Mouse (Mus musculus) cerebellum, adult 2 months (tissue): ENCODE results near the gene Itpa. TPM values are rescaled to one million over a fixed set of nuclear protein-coding genes. Genes with fewer than 3 reads are reported as not detected.

Experiments
- DNase-seq, 2 experiments: peaks; one replicate each; pipeline ENCODE4 v3.0.0; 2021
- H3K27ac ChIP-seq: fragments of 200-500 bp; 2 replicates; pipeline ENCODE4 v1.5.1; 2012; ENCODE audit warnings: low read length, control low read depth, inconsistent platforms; ENCODE audit not compliant: insufficient read depth
- H3K27me3 ChIP-seq: fragments of 200-500 bp; 2 replicates; pipeline ENCODE4 v1.6.1; 2012; ENCODE audit warnings: inconsistent platforms, mild to moderate bottlenecking, low read length, moderate library complexity; ENCODE audit not compliant: control insufficient read depth, insufficient read depth
- H3K4me1 ChIP-seq: fragments of 200-500 bp; 2 replicates; pipeline ENCODE4 v1.6.1; 2011; ENCODE audit warnings: low read length; ENCODE audit not compliant: control insufficient read depth, insufficient read depth
- H3K4me3 ChIP-seq: fragments of 200-500 bp; replicated peaks from 2 replicates; pipeline ENCODE3; 2011; ENCODE audit warnings: mild to moderate bottlenecking, low read depth, low read length, control low read depth; ENCODE audit not compliant: insufficient read depth
- CTCF ChIP-seq: fragments of 200-500 bp; IDR thresholded peaks from 2 replicates; pipeline ENCODE4 v1.5.1; 2011; ENCODE audit warnings: low read depth, mild to moderate bottlenecking, control low read depth, low read length, moderate library complexity, borderline replicate concordance; ENCODE audit not compliant: insufficient read depth
- POLR2A ChIP-seq: fragments of 200-500 bp; IDR thresholded peaks from 2 replicates; pipeline ENCODE4 v1.6.1; 2011; ENCODE audit warnings: low read length, control low read depth, borderline replicate concordance; ENCODE audit not compliant: insufficient read depth
- WGBS: fragments of 180-500 bp; shearing (Covaris S2); methylation state at CpG from one replicate; pipeline ENCODE4 v1.1.7; 2018; 5-methylcytosine and 5-hydroxymethylcytosine counted together
- polyA plus RNA-seq: library from polyadenylated mRNA; depleted of rRNA; stranded (reverse); fragments of >200 nt; gene quantifications from 2 replicates; pipeline ENCODE4 v1.2.3, GENCODE M21; 2012; rRNA removed

The Itpa gene
- polyA plus RNA-seq, 1 experiment: 50.7 TPM

DNA sequence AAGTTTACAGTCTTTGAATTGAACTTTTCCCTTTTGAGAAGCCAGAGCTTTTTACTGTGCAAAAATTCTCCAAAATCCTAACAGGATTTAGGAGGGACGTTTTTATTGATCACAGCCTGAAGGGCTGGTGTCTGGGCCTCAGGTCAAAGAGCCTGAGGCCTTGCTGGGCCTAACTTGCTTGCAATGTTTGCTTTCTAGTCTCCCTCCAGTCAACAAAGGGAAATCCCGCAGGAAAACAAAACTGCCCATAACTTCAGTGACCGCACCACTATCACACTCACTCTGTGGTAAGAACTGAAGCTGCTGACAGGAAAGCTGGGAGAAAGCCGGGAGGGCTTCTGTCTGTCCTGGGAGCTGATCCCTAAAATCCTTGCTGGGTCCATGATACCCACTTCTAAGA lies 39.2 kb downstream of the Itpa start:
- H3K27ac ChIP-seq: no peak overlapping the region
- H3K4me1 ChIP-seq: no peaks in the 10 kb centered on the region
- 88% methylated on average over 4 of the region's 4 CpGs for WGBS
- H3K27me3 ChIP-seq: no peaks in the 10 kb centered on the region
- H3K4me3 ChIP-seq: no peak overlapping the region
- TF ChIP-seq POLR2A (no peak), CTCF (no peak)
- no peak for DNase-seq

DNA sequence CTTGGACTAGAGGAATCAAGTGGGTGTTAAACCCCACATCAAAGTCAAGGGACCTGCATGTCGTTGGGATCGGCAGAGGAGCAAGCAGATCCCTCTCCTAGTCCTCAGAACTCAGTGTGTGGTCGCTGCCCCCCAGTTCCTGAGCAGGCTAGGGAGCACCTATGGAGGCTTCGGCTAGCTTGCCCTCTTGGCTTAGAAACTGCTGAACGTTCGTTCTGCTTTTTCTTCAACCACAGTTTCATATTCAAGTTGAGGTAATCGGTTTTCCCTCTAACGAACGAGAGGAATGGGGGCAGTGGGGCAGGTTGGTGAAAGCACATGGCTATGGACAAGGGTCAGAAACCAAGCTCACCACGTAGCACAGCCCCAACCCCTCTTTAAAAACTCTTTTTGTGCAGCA lies 39.6 kb downstream of the Itpa start:
- Histone ChIP-seq H3K4me3 (no peak overlapping the region), H3K4me1 (no peaks in the 10 kb centered on the region), H3K27ac (no peak overlapping the region), H3K27me3 (no peaks in the 10 kb centered on the region)
- DNase-seq: no peak
- no peak for TF ChIP-seq CTCF
- TF ChIP-seq POLR2A: no peak
- 73% methylated on average over 10 of the region's 10 CpGs for WGBS

DNA sequence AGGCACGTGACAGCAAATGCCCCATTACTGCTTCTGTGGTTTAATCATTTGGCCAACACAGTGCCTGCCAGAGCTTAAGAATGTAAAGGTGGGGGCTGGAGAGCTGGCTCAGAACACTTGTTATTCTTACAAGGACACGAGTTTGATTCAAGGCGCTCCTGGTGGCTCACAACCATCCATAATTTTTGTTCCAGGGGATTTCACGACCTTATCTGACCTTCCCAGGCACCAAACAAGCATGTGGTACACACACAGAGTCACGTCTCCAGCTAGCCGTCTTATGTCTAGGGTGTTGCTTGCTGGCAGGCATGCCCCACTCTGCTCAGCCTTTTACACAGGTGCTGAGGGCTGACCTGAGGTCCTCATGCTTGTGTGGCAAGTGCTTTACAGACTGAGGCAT lies 50.5 kb downstream of the Itpa start:
- no peak overlapping the region for H3K27ac ChIP-seq
- no peak for DNase-seq
- TF ChIP-seq POLR2A (no peak), CTCF (no peak)
- no peaks in the 10 kb centered on the region for H3K4me1 ChIP-seq
- WGBS: 76% methylated on average over 6 of the region's 6 CpGs
- H3K4me3 ChIP-seq: no peak overlapping the region
- no peaks in the 10 kb centered on the region for H3K27me3 ChIP-seq

DNA sequence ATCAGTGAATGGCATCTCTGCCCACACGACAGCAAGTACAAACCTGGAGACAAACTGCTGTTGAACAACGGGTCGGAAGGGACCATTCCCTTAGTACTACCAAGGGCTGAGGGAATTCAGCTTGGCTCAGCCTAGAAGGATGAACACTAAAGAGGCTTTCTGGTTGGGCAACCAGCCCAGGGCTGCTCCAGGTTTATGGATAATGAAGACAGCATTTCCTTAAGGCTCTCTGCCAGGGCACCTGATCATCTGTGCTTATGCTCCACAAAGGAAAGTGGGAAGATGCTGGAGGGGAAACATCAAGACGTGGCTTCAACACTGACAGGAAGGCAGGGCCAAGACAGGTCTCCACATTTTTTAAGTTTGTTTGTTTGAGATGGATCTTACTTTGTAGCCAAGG lies 57.0 kb downstream of the Itpa start:
- no peak for TF ChIP-seq CTCF
- no peak for TF ChIP-seq POLR2A
- no peaks in the 10 kb centered on the region for H3K27me3 ChIP-seq
- peak; percentile 65 to 80 for DNase-seq
- H3K4me1 ChIP-seq: no peaks in the 10 kb centered on the region
- H3K4me3 ChIP-seq: no peak overlapping the region
- 67% methylated on average over 4 of the region's 4 CpGs for WGBS
- no peak overlapping the region for H3K27ac ChIP-seq

DNA sequence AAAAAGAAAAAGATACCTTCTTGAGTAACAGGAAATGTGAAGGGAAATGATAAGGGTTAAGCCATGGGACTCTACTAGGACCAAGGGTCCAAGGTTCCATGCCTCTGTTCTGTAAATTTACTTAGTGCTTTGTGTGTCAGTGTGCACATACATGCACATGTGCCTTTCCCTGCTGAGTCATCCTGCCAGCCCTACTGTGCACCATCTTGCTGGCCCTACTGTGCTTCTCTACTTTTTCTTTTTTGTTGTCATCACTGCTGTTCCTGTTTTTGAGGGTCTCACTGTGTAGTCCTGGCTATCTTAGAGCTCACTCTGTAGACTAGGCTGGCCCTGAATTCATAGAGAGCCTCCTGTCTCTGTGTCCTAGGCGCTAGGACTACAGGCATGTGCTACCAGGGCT lies 60.3 kb downstream of the Itpa start:
- Histone ChIP-seq H3K4me1 (no peaks in the 10 kb centered on the region), H3K27me3 (no peaks in the 10 kb centered on the region), H3K4me3 (no peak overlapping the region), H3K27ac (no peak overlapping the region)
- TF ChIP-seq POLR2A (no peak), CTCF (no peak)
- 97% methylated on average over 1 of the region's 1 CpGs for WGBS
- no peak for DNase-seq

DNA sequence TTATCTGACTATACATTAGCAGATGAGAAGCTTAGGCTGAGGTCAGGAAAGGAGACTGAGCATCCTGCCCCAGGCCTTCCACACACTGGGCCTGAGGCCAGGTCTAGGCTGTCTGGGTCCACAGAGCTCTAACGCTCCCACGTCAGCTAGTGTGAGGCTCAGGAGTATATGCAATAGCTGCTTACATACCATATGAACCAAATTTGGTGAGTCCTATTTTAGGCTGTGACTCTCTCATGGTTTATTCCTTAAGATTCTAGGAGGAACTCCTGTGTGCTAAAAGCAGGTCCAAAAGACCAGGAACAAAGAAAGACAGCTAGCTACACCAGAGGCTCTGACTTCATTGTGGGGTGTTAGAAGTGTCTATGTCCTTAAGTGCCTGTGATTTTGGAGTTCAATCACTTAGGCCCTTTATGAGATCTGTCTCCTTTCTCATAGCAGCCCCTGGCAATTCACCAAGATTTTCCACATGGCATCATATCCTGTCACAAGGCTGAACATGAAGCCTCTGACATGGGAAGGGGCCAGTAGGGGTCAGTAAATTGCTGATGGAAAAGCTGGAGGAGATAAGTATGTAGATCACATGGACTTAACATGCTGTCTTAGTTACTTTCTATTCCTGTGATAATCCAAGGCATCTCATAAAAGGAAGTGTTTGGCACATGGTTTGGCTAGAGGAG lies 61.6 kb downstream of the Itpa start:
- H3K27me3 ChIP-seq: no peaks in the 10 kb centered on the region
- no peak for DNase-seq
- H3K27ac ChIP-seq: no peak overlapping the region
- H3K4me1 ChIP-seq: no peaks in the 10 kb centered on the region
- H3K4me3 ChIP-seq: no peak overlapping the region
- no peak for TF ChIP-seq CTCF
- TF ChIP-seq POLR2A: no peak
- WGBS: 95% methylated on average over 2 of the region's 2 CpGs

DNA sequence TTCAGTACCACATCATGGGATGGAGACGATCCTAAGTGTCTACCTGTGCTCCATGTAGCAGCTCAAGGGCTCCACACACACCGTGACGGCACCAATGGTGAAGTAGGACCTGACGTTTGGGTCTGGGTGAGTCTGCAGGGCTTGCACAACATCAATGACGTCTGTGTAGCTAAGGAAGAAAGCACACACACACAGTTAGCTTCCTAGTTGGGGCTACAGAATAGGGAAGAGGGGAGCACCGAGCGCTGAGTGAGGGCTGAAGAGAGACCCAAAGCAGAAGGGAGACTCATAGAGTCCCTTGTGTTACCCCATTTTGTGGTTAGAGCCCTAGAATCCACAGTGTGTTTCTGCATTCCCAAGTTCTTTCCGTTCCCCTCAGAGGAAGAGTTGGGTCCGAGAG lies 63.3 kb downstream of the Itpa start:
- Histone ChIP-seq H3K27me3 (no peaks in the 10 kb centered on the region), H3K4me1 (no peaks in the 10 kb centered on the region), H3K4me3 (no peak overlapping the region), H3K27ac (no peak overlapping the region)
- DNase-seq: no peak
- TF ChIP-seq CTCF (no peak), POLR2A (no peak)
- WGBS: 94% methylated on average over 9 of the region's 9 CpGs

Other genes starting within 250 kb of the Itpa start
- gene Vps16, start 243.3 kb upstream of the Itpa start, polyA plus RNA-seq: 120 and 128 TPM in 2 replicates
- gene Pced1a, start 242.9 kb upstream of the Itpa start, polyA plus RNA-seq: 21.8 and 23.5 TPM in 2 replicates
- gene Ptpra, start 217.3 kb upstream of the Itpa start, polyA plus RNA-seq: 157 and 159 TPM in 2 replicates
- gene Mrps26, start 103.9 kb upstream of the Itpa start, polyA plus RNA-seq: 95.6 and 95.9 TPM in 2 replicates
- gene Oxt, start 91.4 kb upstream of the Itpa start, polyA plus RNA-seq: 0.33 and 0.67 TPM in 2 replicates
- gene Avp, start 85.1 kb upstream of the Itpa start, polyA plus RNA-seq: not detected in 2 replicates
- gene Fastkd5, start 37.6 kb upstream of the Itpa start, polyA plus RNA-seq: 5.4 and 5.7 TPM in 2 replicates
- 9.6 and 9.8 TPM in 2 replicates for gene Ubox5, start 37.6 kb upstream of the Itpa start, polyA plus RNA-seq
- 89.4 and 94.9 TPM in 2 replicates for gene Lzts3, start 24.8 kb upstream of the Itpa start, polyA plus RNA-seq
- gene Ddrgk1, start 3.0 kb upstream of the Itpa start, polyA plus RNA-seq: 98.5 and 109 TPM in 2 replicates
- gene Slc4a11, start 29.9 kb downstream of the Itpa start, polyA plus RNA-seq: 0.62 and 0.93 TPM in 2 replicates
- gene 4930402H24Rik, start 238.8 kb downstream of the Itpa start, polyA plus RNA-seq: 64.9 and 71.1 TPM in 2 replicates
- gene Atrn, start 238.9 kb downstream of the Itpa start, polyA plus RNA-seq: 48.2 and 50.2 TPM in 2 replicates